Mouse (Mus musculus): ENCODE data around the gene Tprn. TPM values are rescaled to one million over a fixed set of nuclear protein-coding genes. Genes with fewer than 3 reads are reported as not detected.

The Tprn gene
- 0.82 and 1.3 TPM in 2 replicates for polyA plus RNA-seq (2012)

DNA sequence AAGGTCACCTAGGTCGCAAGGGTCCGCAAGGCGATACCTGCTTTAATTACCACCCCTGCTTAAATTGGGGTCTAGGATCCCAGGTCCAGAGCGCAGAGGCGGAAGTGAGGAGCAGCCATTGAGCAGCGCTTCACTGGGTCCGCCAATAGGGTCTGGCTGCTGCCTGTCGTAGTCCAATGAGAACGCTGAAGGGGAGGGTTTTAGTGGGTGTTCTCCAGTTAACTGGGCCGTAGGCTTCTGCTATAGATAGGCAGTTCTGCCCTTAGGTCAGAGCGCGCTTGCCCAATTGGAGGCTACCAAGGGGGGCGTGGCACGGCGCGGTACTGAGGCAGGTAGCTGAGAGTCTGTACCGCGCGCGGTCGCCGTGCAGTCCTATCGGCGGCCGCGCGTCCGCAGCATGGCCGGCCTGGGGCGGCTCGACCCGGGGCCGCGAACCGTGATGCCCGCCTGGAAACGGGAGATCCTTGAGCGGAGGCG, at the start of gene Tprn:
TSS of gene Tprn (plus strand) at position 328 of the 477 bp plus-strand sequence.
- Histone ChIP-seq H3K27me3 (ENCODE audit: control insufficient read depth) (no peaks in the 10 kb centered on the region), H3K9me3 (ENCODE audit: control insufficient read depth, low read length) (no peaks in the 10 kb centered on the region), H3K4me3 (replicated peaks) (peak within 1 kb of the TSS; percentile 90), H3K4me1 (ENCODE audit: control insufficient read depth) (peaks cover 61% of the 10 kb centered on the region), H3K36me3 (ENCODE audit: control insufficient read depth) (peaks cover 7% of the 10 kb centered on the region)
- TF ChIP-seq GATA1 (IDR thresholded peaks at IDR 0.05; ENCODE audit: low read length): 0 out of 2 replicates have a peak, but pooled peaks have one; percentile 5
- no peak for TF ChIP-seq TAL1 (IDR thresholded peaks at IDR 0.05; ENCODE audit: low read length)

DNA sequence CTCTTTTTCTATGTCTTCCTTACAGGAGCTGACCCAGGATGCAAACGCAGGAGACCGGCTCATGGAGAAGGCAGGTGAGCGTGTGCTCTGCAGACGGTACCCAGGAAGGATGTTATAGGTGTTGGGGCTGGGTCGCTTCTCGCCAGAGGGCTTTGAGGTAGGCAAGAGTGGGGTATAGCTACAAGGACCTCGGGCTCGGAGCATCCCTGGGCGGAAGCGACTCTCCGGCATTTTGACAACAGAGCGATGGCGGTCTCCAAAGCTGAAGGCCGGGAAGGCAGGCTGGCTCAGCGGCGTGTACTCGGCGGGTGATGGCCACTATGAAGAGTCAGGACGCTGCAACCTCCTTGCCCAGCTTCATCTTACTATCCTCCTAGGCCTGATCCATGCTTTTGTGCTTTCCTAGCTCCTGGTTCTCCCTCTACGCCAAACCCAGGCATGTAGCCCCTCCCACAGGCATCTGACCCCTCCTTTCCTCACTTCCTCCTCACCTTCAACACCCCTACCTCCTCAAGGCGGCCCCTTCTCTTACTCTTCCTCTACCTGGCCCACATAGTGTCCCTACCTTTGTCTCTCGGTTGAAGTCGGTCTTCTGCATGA, 49.1 kb upstream of the Tprn start:
- Histone ChIP-seq H3K36me3 (ENCODE audit: control insufficient read depth) (peaks cover 15% of the 10 kb centered on the region), H3K4me3 (replicated peaks) (no peak overlapping the region), H3K9me3 (ENCODE audit: control insufficient read depth, low read length) (no peaks in the 10 kb centered on the region), H3K27me3 (ENCODE audit: control insufficient read depth) (peaks cover 5% of the 10 kb centered on the region), H3K4me1 (ENCODE audit: control insufficient read depth) (peaks cover 31% of the 10 kb centered on the region)
- TF ChIP-seq GATA1 (IDR thresholded peaks at IDR 0.05; ENCODE audit: low read length) (no peak), TAL1 (IDR thresholded peaks at IDR 0.05; ENCODE audit: low read length) (no peak)

DNA sequence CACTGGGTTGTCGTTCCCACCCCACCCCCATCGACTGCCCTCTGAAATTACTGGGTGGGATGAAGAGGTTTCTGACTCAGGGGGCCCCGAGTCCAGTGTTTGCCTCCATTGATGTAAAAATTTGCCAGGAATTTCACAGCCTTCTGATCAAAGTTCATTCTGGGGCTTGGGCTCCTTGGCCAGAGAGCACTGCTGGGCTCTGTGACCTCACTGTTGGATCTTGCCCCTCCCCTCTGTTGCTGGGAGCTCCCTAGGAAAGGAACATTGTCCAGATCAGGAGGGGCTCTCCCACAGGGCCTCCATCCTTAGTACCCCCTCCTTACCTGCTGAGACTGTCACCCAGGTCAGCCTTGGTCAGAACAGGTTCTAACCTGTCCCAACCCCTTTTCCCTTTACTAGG, 48.0 kb upstream of the Tprn start, which contains the start of gene Stpg3:
TSS of gene Stpg3 (minus strand) at position 194 of the 400 bp plus-strand sequence.
- peaks cover 8% of the 10 kb centered on the region for H3K36me3 ChIP-seq (ENCODE audit: control insufficient read depth)
- peaks cover 5% of the 10 kb centered on the region for H3K27me3 ChIP-seq (ENCODE audit: control insufficient read depth)
- no peaks in the 10 kb centered on the region for H3K9me3 ChIP-seq (ENCODE audit: control insufficient read depth, low read length)
- TF ChIP-seq GATA1 (IDR thresholded peaks at IDR 0.05; ENCODE audit: low read length): no peak
- TF ChIP-seq TAL1 (IDR thresholded peaks at IDR 0.05; ENCODE audit: low read length): no peak
- H3K4me3 ChIP-seq (replicated peaks): no peak within 1 kb of the TSS
- peaks cover 29% of the 10 kb centered on the region for H3K4me1 ChIP-seq (ENCODE audit: control insufficient read depth)

DNA sequence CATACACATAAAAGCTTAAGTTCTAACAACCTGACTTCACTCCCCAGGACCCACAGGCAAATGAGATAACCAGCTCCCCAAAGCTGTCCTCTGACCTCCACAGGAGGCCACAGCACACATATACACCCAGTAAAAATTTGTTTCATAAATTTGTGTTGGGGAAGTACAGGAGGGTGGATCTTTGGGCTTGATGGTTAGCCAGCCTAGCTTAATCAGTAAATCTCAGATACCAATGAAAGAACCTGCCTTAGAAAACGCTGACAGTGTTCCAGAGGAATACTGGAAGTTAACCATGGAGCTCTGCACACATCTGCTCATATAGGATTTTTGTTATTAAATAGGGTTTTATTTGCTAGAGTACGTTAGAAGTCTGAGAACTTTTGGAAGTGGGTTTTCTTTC, 44.8 kb upstream of the Tprn start:
- Histone ChIP-seq H3K36me3 (ENCODE audit: control insufficient read depth) (peaks cover 22% of the 10 kb centered on the region), H3K4me3 (replicated peaks) (no peak overlapping the region), H3K9me3 (ENCODE audit: control insufficient read depth, low read length) (no peaks in the 10 kb centered on the region), H3K27me3 (ENCODE audit: control insufficient read depth) (peaks cover 5% of the 10 kb centered on the region), H3K4me1 (ENCODE audit: control insufficient read depth) (peaks cover 23% of the 10 kb centered on the region)
- TF ChIP-seq GATA1 (IDR thresholded peaks at IDR 0.05; ENCODE audit: low read length) (no peak), TAL1 (IDR thresholded peaks at IDR 0.05; ENCODE audit: low read length) (no peak)

DNA sequence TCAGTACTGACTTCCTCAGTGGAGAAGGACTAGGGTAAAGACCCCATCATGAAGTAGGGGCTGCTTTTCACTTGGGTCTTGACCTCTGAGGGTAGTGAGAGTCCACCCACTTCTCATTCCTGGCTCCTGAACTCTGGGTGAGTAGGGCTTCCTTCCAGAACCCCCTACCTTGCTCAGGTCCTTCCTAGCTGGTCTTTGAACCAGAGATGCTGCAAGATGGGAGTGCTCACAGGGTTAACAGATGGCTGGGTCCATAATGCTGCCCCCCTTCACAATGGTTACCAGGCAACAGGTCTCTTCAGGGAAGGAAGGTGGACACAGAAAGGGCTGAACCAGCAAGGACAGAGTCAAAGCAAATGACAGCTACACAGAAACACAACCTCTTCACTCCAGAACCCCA, 44.0 kb upstream of the Tprn start, which contains the start of gene Fam166a:
TSS of gene Fam166a (plus strand) at position 301 of the 400 bp plus-strand sequence.
- Histone ChIP-seq H3K9me3 (ENCODE audit: control insufficient read depth, low read length) (no peaks in the 10 kb centered on the region), H3K27me3 (ENCODE audit: control insufficient read depth) (peaks cover 1% of the 10 kb centered on the region), H3K4me3 (replicated peaks) (no peak within 1 kb of the TSS), H3K36me3 (ENCODE audit: control insufficient read depth) (peaks cover 29% of the 10 kb centered on the region), H3K4me1 (ENCODE audit: control insufficient read depth) (peaks cover 29% of the 10 kb centered on the region)
- TF ChIP-seq GATA1 (IDR thresholded peaks at IDR 0.05; ENCODE audit: low read length) (no peak), TAL1 (IDR thresholded peaks at IDR 0.05; ENCODE audit: low read length) (no peak)

- H3K36me3 ChIP-seq (ENCODE audit: control insufficient read depth): peaks cover 38% of the 10 kb centered on the region
- peaks cover 36% of the 10 kb centered on the region for H3K4me1 ChIP-seq (ENCODE audit: control insufficient read depth)
- TF ChIP-seq TAL1 (IDR thresholded peaks at IDR 0.05; ENCODE audit: low read length): no peak
- no peak for TF ChIP-seq GATA1 (IDR thresholded peaks at IDR 0.05; ENCODE audit: low read length)
- no peaks in the 10 kb centered on the region for H3K9me3 ChIP-seq (ENCODE audit: control insufficient read depth, low read length)
- H3K4me3 ChIP-seq (replicated peaks): peak overlapping the region; percentile 21
- no peaks in the 10 kb centered on the region; the same call in 1 of the 2 replicates for H3K27me3 ChIP-seq (ENCODE audit: control insufficient read depth)
Observed at GRCm38 (mm10) chr2:25221331-25221772, 41.1 kb upstream of the Tprn start.

DNA sequence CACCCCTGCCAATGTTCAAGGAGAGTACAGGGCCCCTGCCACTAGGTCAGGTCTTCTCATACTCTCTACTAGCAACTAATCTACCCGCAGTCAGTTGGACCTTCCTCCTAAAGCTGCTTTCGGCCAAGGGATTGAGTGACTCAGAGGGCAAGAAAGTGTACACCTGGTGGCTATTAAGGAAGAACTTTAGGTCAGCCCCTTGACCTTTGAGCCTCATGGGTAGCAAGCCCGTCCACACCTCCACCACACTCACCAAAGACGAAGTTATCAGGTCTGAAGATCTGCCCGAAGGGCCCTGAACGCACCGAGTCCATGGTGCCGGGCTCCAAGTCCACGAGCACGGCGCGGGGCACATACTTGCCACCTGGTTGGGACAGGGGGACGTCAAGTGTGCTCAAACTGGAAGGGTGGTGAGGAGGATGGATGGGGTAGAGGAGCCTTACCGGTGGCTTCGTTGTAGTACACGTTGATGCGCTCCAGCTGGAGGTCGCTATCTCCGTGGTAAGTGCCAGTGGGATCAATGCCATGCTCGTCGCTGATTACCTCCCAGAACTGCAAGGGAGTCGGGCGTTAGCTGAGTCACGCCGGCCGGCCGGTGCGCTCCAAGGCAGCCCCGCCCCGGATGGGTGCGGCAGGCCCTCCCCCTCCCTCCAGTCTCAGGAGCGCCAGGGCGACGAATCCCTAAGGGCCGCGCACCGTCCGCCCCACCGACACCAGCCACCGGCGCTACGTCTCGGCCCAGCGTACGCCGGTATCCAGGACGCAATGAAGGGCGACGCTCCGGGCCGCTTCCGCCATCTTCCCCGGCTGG, 38.5 kb upstream of the Tprn start:
- peaks cover 55% of the 10 kb centered on the region for H3K4me1 ChIP-seq (ENCODE audit: control insufficient read depth)
- peak overlapping the region; percentile 66 for H3K4me3 ChIP-seq (replicated peaks)
- peaks cover 38% of the 10 kb centered on the region for H3K36me3 ChIP-seq (ENCODE audit: control insufficient read depth)
- TF ChIP-seq GATA1 (IDR thresholded peaks at IDR 0.05; ENCODE audit: low read length): peak; percentile 64
- TF ChIP-seq TAL1 (IDR thresholded peaks at IDR 0.05; ENCODE audit: low read length): peak; percentile 55; the same call in 2 of the 3 replicates
- no peaks in the 10 kb centered on the region for H3K9me3 ChIP-seq (ENCODE audit: control insufficient read depth, low read length)
- no peaks in the 10 kb centered on the region for H3K27me3 ChIP-seq (ENCODE audit: control insufficient read depth)

DNA sequence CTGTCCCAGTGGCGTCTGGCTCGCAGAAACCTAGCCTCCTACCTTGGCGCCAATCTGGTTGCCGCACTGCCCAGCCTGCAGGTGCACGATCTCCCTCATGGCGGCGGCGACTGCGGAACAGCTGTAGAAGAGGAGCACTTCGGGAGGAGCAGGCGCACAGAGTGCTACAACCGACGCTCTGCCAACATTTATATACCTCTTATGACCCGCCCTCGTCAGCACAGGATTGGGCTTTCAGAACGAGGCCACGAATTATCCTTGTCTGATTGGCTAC, 38.0 kb upstream of the Tprn start, which contains the start of gene Tubb4b:
TSS of gene Tubb4b (minus strand) at position 211 of the 274 bp plus-strand sequence.
- TF ChIP-seq TAL1 (IDR thresholded peaks at IDR 0.05; ENCODE audit: low read length): no peak
- TF ChIP-seq GATA1 (IDR thresholded peaks at IDR 0.05; ENCODE audit: low read length): no peak
- Histone ChIP-seq H3K9me3 (ENCODE audit: control insufficient read depth, low read length) (no peaks in the 10 kb centered on the region), H3K4me1 (ENCODE audit: control insufficient read depth) (peaks cover 60% of the 10 kb centered on the region), H3K36me3 (ENCODE audit: control insufficient read depth) (peaks cover 38% of the 10 kb centered on the region), H3K27me3 (ENCODE audit: control insufficient read depth) (no peaks in the 10 kb centered on the region), H3K4me3 (replicated peaks) (peak within 1 kb of the TSS; percentile 66)

All from erythroblast, embryonic 14.5 days (primary cell).